Mouse (Mus musculus) cerebellum, adult 2 months (tissue): ENCODE results near the gene Cd244a.

Experiments
- CTCF ChIP-seq: fragments of 200-500 bp; IDR thresholded peaks from 2 replicates; pipeline ENCODE4 v1.5.1; 2011; ENCODE audit warnings: low read depth, mild to moderate bottlenecking, control low read depth, low read length, moderate library complexity, borderline replicate concordance; ENCODE audit not compliant: insufficient read depth
- POLR2A ChIP-seq: fragments of 200-500 bp; IDR thresholded peaks from 2 replicates; pipeline ENCODE4 v1.6.1; 2011; ENCODE audit warnings: low read length, control low read depth, borderline replicate concordance; ENCODE audit not compliant: insufficient read depth

- no peak for TF ChIP-seq CTCF
- TF ChIP-seq POLR2A: no peak
These were observed 5.3 kb upstream of the Cd244a start for GRCm38 (mm10) chr1:171553359-171554341.
